Mouse (Mus musculus) liver, adult 2 months (tissue): ENCODE data around the gene Arhgap35.

Experiments
- CTCF ChIP-seq: fragments of 200-500 bp; IDR thresholded peaks from 2 replicates; pipeline ENCODE4 v1.5.1; 2011; ENCODE audit warnings: low read depth, low read length, control low read depth
- POLR2A ChIP-seq: fragments of 200-500 bp; IDR thresholded peaks from 2 replicates; pipeline ENCODE4 v1.6.1; 2011; ENCODE audit warnings: low read length, control low read depth; ENCODE audit not compliant: insufficient read depth; ENCODE audit errors: extremely low read depth

- TF ChIP-seq CTCF (peak; percentile 95), POLR2A (no peak)
These were observed 123.0 kb downstream of the Arhgap35 start for GRCm38 (mm10) chr7:16491759-16492158.
